Mouse (Mus musculus): Measurements from ENCODE around the gene Tmf1.

GRCm38 (mm10) chr6:97200437-97200836 is 21.5 kb upstream of the Tmf1 start:
- TF ChIP-seq CHD2 (IDR thresholded peaks at IDR 0.05; ENCODE audit: low read depth, low read length) (no peak), HCFC1 (IDR thresholded peaks at IDR 0.05; ENCODE audit: borderline replicate concordance, insufficient read depth, low read length) (no peak)
